Mouse (Mus musculus): ENCODE measurements at regions not wholly inside any gene's neighbourhood (a gene's known extent, or its start where the extent isn't known, plus 50 kb on each side); places are given as distances from the start of the nearest gene placed in this dataset.

DNA sequence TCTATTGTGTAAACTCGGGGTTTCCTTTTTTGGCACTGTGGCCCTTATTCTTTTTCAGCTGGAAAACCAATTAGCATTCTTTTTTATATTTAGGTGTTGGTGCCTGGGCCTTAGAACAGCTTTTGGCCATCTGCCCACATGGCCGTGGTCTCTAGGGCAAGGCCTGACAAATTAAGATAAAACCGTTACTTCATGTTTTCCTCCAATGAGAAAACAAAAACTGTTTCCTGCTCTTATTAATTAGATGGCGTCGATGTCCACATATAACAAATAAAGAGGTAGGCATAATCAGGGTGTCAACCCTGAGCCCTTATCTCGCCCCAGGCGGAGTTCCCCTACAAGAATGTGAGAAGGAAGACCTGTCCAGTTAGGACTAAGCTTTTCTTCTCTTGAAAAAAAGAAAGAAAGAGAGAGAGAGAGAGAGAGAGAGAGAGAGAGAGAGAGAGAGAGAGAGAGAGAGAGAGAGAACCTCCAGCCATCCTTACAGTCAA lies 105.9 kb downstream of the Tes start:
- dilution Hi-C loops (cut with MboI; ENCODE audit: extremely low pct_ligation_motif_present, extremely low pct_unique_long_range_greater_than_20kb, low sequenced_read_pairs) (no loop called here), in situ Hi-C loops (cut with MboI; ENCODE audit: low pct_ligation_motif_present, low pct_unique_long_range_greater_than_20kb, low sequenced_read_pairs) (no loop called here)
- no peaks in the 10 kb centered on the region for H3K27me3 ChIP-seq (replicated peaks)
- no peaks in the 10 kb centered on the region for H3K9me3 ChIP-seq (replicated peaks; ENCODE audit: low read length)
- H3K79me2 ChIP-seq (replicated peaks; ENCODE audit: control insufficient read depth, extremely low read depth, insufficient read depth, poor library complexity, severe bottlenecking), result no peaks in the 10 kb centered on the region
- TF ChIP-seq ELF1 (IDR thresholded peaks at IDR 0.05; ENCODE audit: low read depth, low read length) (no peak), MAZ (IDR thresholded peaks at IDR 0.05; ENCODE audit: low read depth, low read length) (no peak), ZNF384 (IDR thresholded peaks at IDR 0.05; ENCODE audit: low read depth, low read length) (no peak), MAX (IDR thresholded peaks at IDR 0.05; ENCODE audit: low read length) (no peak), NELFE (IDR thresholded peaks at IDR 0.05; ENCODE audit: low read depth, low read length) (no peak), CHD2 (IDR thresholded peaks at IDR 0.05; ENCODE audit: low read length) (no peak), CTCF (conservative IDR thresholded peaks at IDR 0.05 in 1 of 2, IDR thresholded peaks at IDR 0.05 in 1 of 2; ENCODE audit: low read depth in 2 of 2, low read length in 2 of 2) (no peak), GABPA (IDR thresholded peaks at IDR 0.05; ENCODE audit: insufficient replicate concordance, low read depth, low read length) (no peak), E2F4 (IDR thresholded peaks at IDR 0.05; ENCODE audit: insufficient replicate concordance, low read depth, low read length) (no peak), JUN (IDR thresholded peaks at IDR 0.05; ENCODE audit: insufficient read depth, low read depth, low read length) (no peak)
- no peak overlapping the region for H3K4me3 ChIP-seq (replicated peaks in 1 of 3; ENCODE audit: low read depth in 2 of 3, low read length in 2 of 3, poor library complexity in 1 of 3)
- H3K9ac ChIP-seq (ENCODE audit: insufficient read depth, low read depth), result no peak overlapping the region
- no peaks in the 10 kb centered on the region for H3K36me3 ChIP-seq (replicated peaks in 1 of 2; ENCODE audit: control insufficient read depth in 1 of 2, insufficient read depth in 1 of 2, low read length in 1 of 2)
- no peak for DNase-seq (ENCODE audit: extremely low read depth)
- no peak overlapping the region for H3K4me2 ChIP-seq (ENCODE audit: insufficient read depth, low read depth, poor library complexity, severe bottlenecking)
- H3K4me1 ChIP-seq (ENCODE audit: control insufficient read depth in 1 of 2, insufficient read depth in 2 of 2), result no peaks in the 10 kb centered on the region; a peak in 1 of 4 replicates
- H3K27ac ChIP-seq (ENCODE audit: insufficient read depth, low read depth), result no peak overlapping the region

DNA sequence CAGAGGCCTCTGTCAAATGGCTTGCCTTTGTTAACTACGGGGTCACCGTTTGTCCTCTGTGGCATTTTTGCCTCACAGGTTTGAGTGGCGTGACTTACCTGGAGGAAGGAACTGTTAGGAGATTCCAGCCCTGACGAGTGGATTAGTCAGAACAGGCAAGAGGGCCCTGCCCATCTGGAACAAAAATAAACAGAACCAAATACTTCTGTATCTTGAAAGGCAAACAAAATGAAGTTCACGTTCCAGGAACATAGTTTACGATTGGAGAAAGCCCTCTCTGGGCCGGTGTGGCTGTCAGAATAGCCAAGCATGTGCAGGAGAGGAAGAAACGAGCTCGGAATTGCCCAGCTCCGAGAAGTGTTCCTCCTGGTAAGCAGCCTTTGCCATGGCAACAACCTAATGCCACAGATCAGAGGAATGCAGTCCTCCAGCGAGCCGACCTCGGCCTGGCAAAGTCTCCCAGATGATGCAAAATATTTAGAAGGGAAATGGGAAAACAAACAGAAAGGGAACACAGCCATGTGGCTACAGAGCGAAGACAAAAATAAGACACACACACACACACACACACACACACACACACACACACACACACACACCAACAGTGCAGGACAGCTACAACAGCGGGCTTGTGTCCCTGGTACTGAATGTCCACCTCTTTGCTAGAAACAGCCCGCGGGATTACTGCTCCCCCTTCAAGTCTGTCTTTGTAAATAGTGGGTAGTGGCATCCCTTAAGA lies 106.5 kb downstream of the Tes start:
- H3K9ac ChIP-seq (ENCODE audit: insufficient read depth, low read depth), result no peak overlapping the region
- no peaks in the 10 kb centered on the region for H3K27me3 ChIP-seq (replicated peaks)
- no peak overlapping the region for H3K4me3 ChIP-seq (replicated peaks in 1 of 3; ENCODE audit: low read depth in 2 of 3, low read length in 2 of 3, poor library complexity in 1 of 3)
- H3K4me2 ChIP-seq (ENCODE audit: insufficient read depth, low read depth, poor library complexity, severe bottlenecking), result no peak overlapping the region
- H3K9me3 ChIP-seq (replicated peaks; ENCODE audit: low read length), result no peaks in the 10 kb centered on the region
- H3K79me2 ChIP-seq (replicated peaks; ENCODE audit: control insufficient read depth, extremely low read depth, insufficient read depth, poor library complexity, severe bottlenecking), result no peaks in the 10 kb centered on the region
- no peak overlapping the region for H3K27ac ChIP-seq (ENCODE audit: insufficient read depth, low read depth)
- H3K36me3 ChIP-seq (replicated peaks in 1 of 2; ENCODE audit: control insufficient read depth in 1 of 2, insufficient read depth in 1 of 2, low read length in 1 of 2), result no peaks in the 10 kb centered on the region
- no peak for DNase-seq (ENCODE audit: extremely low read depth)
- TF ChIP-seq ZMIZ1 (IDR thresholded peaks at IDR 0.05; ENCODE audit: low read depth, low read length), result no peak
- no peak for TF ChIP-seq RAD21 (IDR thresholded peaks at IDR 0.05; ENCODE audit: low read depth, low read length)
- TF ChIP-seq SMC3 (IDR thresholded peaks at IDR 0.05; ENCODE audit: low read depth, low read length), result no peak
- no peak for TF ChIP-seq EP300 (IDR thresholded peaks at IDR 0.05; ENCODE audit: low read length)
- TF ChIP-seq POLR2A (IDR thresholded peaks at IDR 0.05; ENCODE audit: low read depth, low read length), result no peak
- TF ChIP-seq MEF2A (IDR thresholded peaks at IDR 0.05; ENCODE audit: borderline replicate concordance, low read depth, low read length), result no peak
- TF ChIP-seq ZNF384 (IDR thresholded peaks at IDR 0.05; ENCODE audit: low read depth, low read length), result no peak
- no peak for TF ChIP-seq CTCF (conservative IDR thresholded peaks at IDR 0.05 in 1 of 2, IDR thresholded peaks at IDR 0.05 in 1 of 2; ENCODE audit: low read depth in 2 of 2, low read length in 2 of 2)
- no peak for TF ChIP-seq GABPA (IDR thresholded peaks at IDR 0.05; ENCODE audit: insufficient replicate concordance, low read depth, low read length)
- dilution Hi-C loops (cut with MboI; ENCODE audit: extremely low pct_ligation_motif_present, extremely low pct_unique_long_range_greater_than_20kb, low sequenced_read_pairs) (no loop called here), in situ Hi-C loops (cut with MboI; ENCODE audit: low pct_ligation_motif_present, low pct_unique_long_range_greater_than_20kb, low sequenced_read_pairs) (no loop called here)
- no peaks in the 10 kb centered on the region; a peak in 1 of 4 replicates for H3K4me1 ChIP-seq (ENCODE audit: control insufficient read depth in 1 of 2, insufficient read depth in 2 of 2)

Data from CH12.LX (cell line).